Mouse (Mus musculus) heart, embryonic 11.5 days (tissue): Measurements from ENCODE around the gene Irf2. TPM values are rescaled to one million over a fixed set of nuclear protein-coding genes. Genes with fewer than 3 reads are reported as not detected.

Source experiments
- ATAC-seq: fragments of 200-750 bp; cut with Nextera tagmentation; replicated peaks from 2 replicates; pipeline ENCODE4 v1.8.0; 2017; ENCODE audit warnings: moderate library complexity; ENCODE audit not compliant: insufficient number of reproducible peaks, low FRiP score, low TSS enrichment
- H3K27ac ChIP-seq: fragments of 300-500 bp; sonication (generic); 2 replicates; pipeline ENCODE4 v1.5.1; 2014; ENCODE audit warnings: mild to moderate bottlenecking, low read depth, low read length
- H3K27me3 ChIP-seq: fragments of 300-500 bp; sonication (generic); 2 replicates; pipeline ENCODE4 v1.6.1; 2014; ENCODE audit warnings: mild to moderate bottlenecking, low read length, mixed read lengths; ENCODE audit not compliant: control insufficient read depth, insufficient read depth
- H3K36me3 ChIP-seq: fragments of 300-500 bp; sonication (generic); 2 replicates; pipeline ENCODE4 v1.6.1; 2014; ENCODE audit warnings: mild to moderate bottlenecking, low read length, moderate library complexity, mixed read lengths; ENCODE audit not compliant: control insufficient read depth, insufficient read depth
- H3K4me1 ChIP-seq: fragments of 300-500 bp; sonication (generic); 2 replicates; pipeline ENCODE4 v1.6.1; 2014; ENCODE audit warnings: low read length; ENCODE audit not compliant: control insufficient read depth, insufficient read depth
- H3K4me2 ChIP-seq: fragments of 300-500 bp; sonication (generic); 2 replicates; pipeline ENCODE4 v1.6.1; 2014; ENCODE audit warnings: mild to moderate bottlenecking, moderate library complexity
- H3K4me3 ChIP-seq: fragments of 300-500 bp; sonication (generic); 2 replicates; pipeline ENCODE4 v1.5.1; 2014; ENCODE audit warnings: low read depth, low read length
- H3K9ac ChIP-seq: fragments of 300-500 bp; sonication (generic); 2 replicates; pipeline ENCODE4 v1.6.1; 2014; ENCODE audit warnings: mild to moderate bottlenecking, low read depth, low read length, moderate library complexity
- H3K9me3 ChIP-seq: fragments of 300-500 bp; sonication (generic); replicated peaks from 2 replicates; pipeline ENCODE4 v1.6.1; 2016; ENCODE audit warnings: low read length; ENCODE audit not compliant: control insufficient read depth
- WGBS: fragments of 180-500 bp; shearing (Covaris S2); extraction: QIAGEN DNeasy Blood & Tissue Kit; methylation state at CpG from one replicate; pipeline ENCODE4 v1.1.7; 2014; ENCODE audit not compliant: insufficient replicate concordance; 5-methylcytosine and 5-hydroxymethylcytosine counted together
- polyA plus RNA-seq: library from polyadenylated mRNA; unstranded; fragments of >200 nt; fragmentation: Nextera tagmentation; extraction: Ambion mirVana; gene quantifications from 2 replicates; pipeline ENCODE4 v1.2.1, GENCODE M21; 2014

Irf2 gene
- polyA plus RNA-seq, 1 experiment from 2014 or later = 16.5 TPM

- H3K27me3 ChIP-seq = no peaks in the 10 kb centered on the region
- ATAC-seq = no peak
- H3K27ac ChIP-seq = no peak overlapping the region
- no peaks in the 10 kb centered on the region for H3K9me3 ChIP-seq
- 0 out of 2 replicates have a peak, but pooled peaks cover 4% of the 10 kb centered on the region for H3K36me3 ChIP-seq
- no peak overlapping the region for H3K9ac ChIP-seq
- 0 out of 2 replicates have a peak, but pooled peaks cover 3% of the 10 kb centered on the region for H3K4me1 ChIP-seq
- WGBS = 83% methylated on average over 5 of the region's 5 CpGs
- no peak overlapping the region for H3K4me2 ChIP-seq
- H3K4me3 ChIP-seq = no peak overlapping the region
These were observed 52.3 kb downstream of the Irf2 start for GRCm38 (mm10) chr8:46791664-46792371.

GRCm38 (mm10) chr8:46792653-46793052 lies 53.1 kb downstream of the Irf2 start:
- Histone ChIP-seq H3K4me2 (no peak overlapping the region), H3K4me1 (0 out of 2 replicates have a peak, but pooled peaks cover 3% of the 10 kb centered on the region), H3K27me3 (no peaks in the 10 kb centered on the region), H3K4me3 (no peak overlapping the region), H3K9me3 (no peaks in the 10 kb centered on the region), H3K9ac (no peak overlapping the region), H3K36me3 (peaks cover 6% of the 10 kb centered on the region; the same call in 1 of the 2 replicates), H3K27ac (no peak overlapping the region)
- 68% methylated on average over 2 of the region's 2 CpGs for WGBS
- ATAC-seq = no peak

GRCm38 (mm10) chr8:46793248-46793647 lies 53.7 kb downstream of the Irf2 start:
- no peaks in the 10 kb centered on the region for H3K27me3 ChIP-seq
- no peak overlapping the region for H3K4me2 ChIP-seq
- no peak for ATAC-seq
- no peak overlapping the region for H3K9ac ChIP-seq
- H3K4me3 ChIP-seq = no peak overlapping the region
- 0 out of 2 replicates have a peak, but pooled peaks cover 3% of the 10 kb centered on the region for H3K4me1 ChIP-seq
- no peak overlapping the region for H3K27ac ChIP-seq
- WGBS = 90% methylated on average over 14 of the region's 14 CpGs
- peaks cover 7% of the 10 kb centered on the region for H3K36me3 ChIP-seq
- H3K9me3 ChIP-seq = no peaks in the 10 kb centered on the region

- ATAC-seq = no peak
- no peak overlapping the region for H3K27ac ChIP-seq
- H3K27me3 ChIP-seq = no peaks in the 10 kb centered on the region
- H3K36me3 ChIP-seq = peaks cover 7% of the 10 kb centered on the region
- H3K9me3 ChIP-seq = no peaks in the 10 kb centered on the region
- no peak overlapping the region for H3K9ac ChIP-seq
- H3K4me1 ChIP-seq = 0 out of 2 replicates have a peak, but pooled peaks cover 3% of the 10 kb centered on the region
- H3K4me2 ChIP-seq = no peak overlapping the region
- WGBS = 71% methylated on average over 5 of the region's 5 CpGs
- no peak overlapping the region for H3K4me3 ChIP-seq
These were observed 54.8 kb downstream of the Irf2 start for GRCm38 (mm10) chr8:46794317-46794716.

- H3K4me1 ChIP-seq = no peaks in the 10 kb centered on the region
- no peak for ATAC-seq
- peaks cover 7% of the 10 kb centered on the region for H3K36me3 ChIP-seq
- H3K27me3 ChIP-seq = no peaks in the 10 kb centered on the region
- no peak overlapping the region for H3K4me2 ChIP-seq
- WGBS = 93% methylated on average over 5 of the region's 5 CpGs
- no peak overlapping the region for H3K9ac ChIP-seq
- no peak overlapping the region for H3K4me3 ChIP-seq
- no peaks in the 10 kb centered on the region for H3K9me3 ChIP-seq
- no peak overlapping the region for H3K27ac ChIP-seq
These were observed 59.7 kb downstream of the Irf2 start for GRCm38 (mm10) chr8:46799212-46799611.

- ATAC-seq = no peak
- Histone ChIP-seq H3K9ac (no peak overlapping the region), H3K4me1 (no peaks in the 10 kb centered on the region), H3K27me3 (no peaks in the 10 kb centered on the region), H3K36me3 (peaks cover 2% of the 10 kb centered on the region), H3K9me3 (no peaks in the 10 kb centered on the region), H3K4me3 (no peak overlapping the region), H3K4me2 (no peak overlapping the region), H3K27ac (no peak overlapping the region)
- 65% methylated on average over 2 of the region's 2 CpGs for WGBS
These were observed 60.2 kb downstream of the Irf2 start for GRCm38 (mm10) chr8:46799706-46800105.

GRCm38 (mm10) chr8:46801153-46801684 lies 61.7 kb downstream of the Irf2 start:
- no peaks in the 10 kb centered on the region for H3K4me1 ChIP-seq
- H3K27me3 ChIP-seq = no peaks in the 10 kb centered on the region
- no peak overlapping the region for H3K27ac ChIP-seq
- no peaks in the 10 kb centered on the region for H3K9me3 ChIP-seq
- WGBS = 0% methylated on average over 1 of the region's 1 CpGs
- H3K4me3 ChIP-seq = no peak overlapping the region
- no peak overlapping the region for H3K9ac ChIP-seq
- H3K36me3 ChIP-seq = peaks cover 4% of the 10 kb centered on the region
- ATAC-seq = no peak
- no peak overlapping the region for H3K4me2 ChIP-seq

GRCm38 (mm10) chr8:46802009-46802408 lies 62.5 kb downstream of the Irf2 start:
- H3K4me3 ChIP-seq = no peak overlapping the region
- H3K27me3 ChIP-seq = no peaks in the 10 kb centered on the region
- no peaks in the 10 kb centered on the region for H3K4me1 ChIP-seq
- H3K36me3 ChIP-seq = peaks cover 12% of the 10 kb centered on the region
- 77% methylated on average over 2 of the region's 2 CpGs for WGBS
- no peak overlapping the region for H3K27ac ChIP-seq
- ATAC-seq = no peak
- no peaks in the 10 kb centered on the region for H3K9me3 ChIP-seq
- no peak overlapping the region for H3K4me2 ChIP-seq
- no peak overlapping the region for H3K9ac ChIP-seq

- ATAC-seq = no peak
- WGBS = 91% methylated on average over 5 of the region's 5 CpGs
- H3K4me2 ChIP-seq = no peak overlapping the region
- H3K9ac ChIP-seq = no peak overlapping the region
- no peaks in the 10 kb centered on the region for H3K9me3 ChIP-seq
- H3K27me3 ChIP-seq = no peaks in the 10 kb centered on the region
- peaks cover 19% of the 10 kb centered on the region for H3K36me3 ChIP-seq
- H3K27ac ChIP-seq = no peak overlapping the region
- no peaks in the 10 kb centered on the region for H3K4me1 ChIP-seq
- H3K4me3 ChIP-seq = no peak overlapping the region
These were observed 65.2 kb downstream of the Irf2 start for GRCm38 (mm10) chr8:46804721-46805120.
